Mouse (Mus musculus): ENCODE measurements around the gene Olfr1393. TPM values are rescaled to one million over a fixed set of nuclear protein-coding genes. Genes with fewer than 3 reads are reported as not detected.
"Not testable (repeated sequence)": the region's sequence is repeated elsewhere in the genome, so short reads cannot be mapped to it uniquely, and the experiment has no call there.

The Olfr1393 gene
- polyA plus RNA-seq, 1 experiment, result not detected

- no peak for TF ChIP-seq GATA1 (IDR thresholded peaks at IDR 0.05; ENCODE audit: low read length)
These were observed 13.5 kb upstream of the Olfr1393 start for GRCm38 (mm10) chr11:49264622-49265021.

GRCm38 (mm10) chr11:49265101-49265500 is 13.0 kb upstream of the Olfr1393 start:
- TF ChIP-seq GATA1 (IDR thresholded peaks at IDR 0.05; ENCODE audit: low read length), result no peak

DNA sequence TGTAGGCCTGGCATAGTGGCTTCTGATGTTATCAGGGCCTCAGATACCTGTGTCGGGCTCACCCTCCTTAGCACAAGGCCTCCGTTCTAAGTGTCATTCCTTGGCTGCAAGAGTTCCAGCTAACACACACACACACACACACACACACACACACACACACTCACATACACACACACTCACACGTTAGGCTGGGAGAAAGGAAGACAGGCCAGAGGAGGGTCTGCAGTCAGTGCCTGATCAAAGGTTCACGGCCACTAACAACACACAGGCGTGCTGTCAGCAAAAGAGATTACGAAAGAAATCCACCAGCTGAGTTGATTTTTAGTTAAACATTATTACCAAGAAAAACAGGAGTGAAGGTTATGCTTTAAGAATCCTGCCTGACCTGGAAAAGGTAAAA is 11.4 kb upstream of the Olfr1393 start:
- no peak for TF ChIP-seq GATA1 (IDR thresholded peaks at IDR 0.05; ENCODE audit: low read length)

GRCm38 (mm10) chr11:49267316-49267715 is 10.8 kb upstream of the Olfr1393 start:
- TF ChIP-seq GATA1 (IDR thresholded peaks at IDR 0.05; ENCODE audit: low read length), result no peak

DNA sequence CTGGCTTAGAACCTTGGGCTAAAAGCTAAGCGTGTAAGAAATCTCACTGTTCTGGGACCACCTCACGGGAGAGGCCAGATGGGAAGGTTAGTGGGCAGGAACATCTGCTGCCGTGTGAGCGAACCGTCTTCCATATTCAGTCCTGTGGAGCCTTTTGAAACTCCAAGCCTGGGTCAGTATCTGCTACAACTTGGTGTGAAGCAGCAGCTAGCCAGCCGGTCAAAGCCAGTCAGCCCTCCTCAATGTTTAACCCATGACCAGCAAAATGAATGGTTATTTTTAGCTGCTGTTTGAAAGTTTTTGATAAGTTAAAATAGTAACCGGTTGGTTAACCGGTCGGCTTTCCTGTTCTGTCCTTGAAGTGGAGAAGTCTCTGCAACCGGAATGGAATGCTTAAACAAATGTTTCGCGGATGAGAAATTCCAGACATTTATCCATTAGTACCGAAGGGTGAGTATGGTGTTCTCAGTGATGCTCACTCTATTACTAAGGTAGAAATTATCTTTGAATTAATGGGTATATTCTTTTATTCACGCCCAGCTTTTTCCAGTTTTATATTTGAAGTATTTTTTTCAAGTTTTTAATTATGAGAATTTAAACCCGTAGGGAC is 10.0 kb upstream of the Olfr1393 start:
- no peak for TF ChIP-seq GATA1 (IDR thresholded peaks at IDR 0.05; ENCODE audit: low read length)

- TF ChIP-seq GATA1 (IDR thresholded peaks at IDR 0.05; ENCODE audit: low read length), result no peak
These were observed 8.3 kb upstream of the Olfr1393 start for GRCm38 (mm10) chr11:49269761-49270160.

DNA sequence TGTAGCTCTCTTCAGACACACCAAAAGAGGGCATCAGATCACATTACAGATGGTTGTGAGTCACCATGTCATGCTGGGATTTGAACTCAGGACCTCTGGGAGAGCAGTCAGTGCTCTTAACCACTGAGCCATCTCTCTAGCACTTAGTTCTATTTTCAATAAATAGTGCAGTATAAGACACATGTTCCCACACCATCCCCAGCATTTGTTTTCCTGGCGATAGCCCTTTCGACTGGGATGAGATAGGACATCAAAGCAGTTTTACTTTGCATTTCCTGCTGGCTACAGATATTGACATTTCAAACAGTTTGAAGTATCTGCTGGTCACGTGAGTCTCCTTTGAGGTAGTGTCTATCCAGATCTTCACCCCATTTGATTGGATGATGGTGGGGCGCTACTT is 7.7 kb upstream of the Olfr1393 start:
- TF ChIP-seq GATA1 (IDR thresholded peaks at IDR 0.05; ENCODE audit: low read length), result no peak

DNA sequence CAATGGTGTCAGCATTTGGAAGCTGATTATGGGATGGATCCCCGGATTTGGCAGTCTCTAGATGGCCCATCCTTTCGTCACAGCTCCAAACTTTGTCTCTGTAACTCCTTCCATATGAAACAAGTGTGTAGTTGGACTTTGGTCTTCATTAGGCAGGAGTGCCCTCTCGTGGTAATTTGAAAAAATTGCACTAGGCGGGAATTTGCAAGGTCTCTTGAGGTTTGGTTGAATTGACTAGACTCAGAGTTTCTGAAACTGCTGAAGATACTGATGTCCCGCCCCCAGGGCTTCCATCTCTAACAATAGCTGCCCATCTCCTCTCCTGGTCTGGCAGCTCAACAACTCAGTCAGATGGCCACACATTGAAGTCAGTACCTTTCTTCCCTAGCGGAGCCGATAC is 6.8 kb upstream of the Olfr1393 start:
- no peak for TF ChIP-seq GATA1 (IDR thresholded peaks at IDR 0.05; ENCODE audit: low read length)

DNA sequence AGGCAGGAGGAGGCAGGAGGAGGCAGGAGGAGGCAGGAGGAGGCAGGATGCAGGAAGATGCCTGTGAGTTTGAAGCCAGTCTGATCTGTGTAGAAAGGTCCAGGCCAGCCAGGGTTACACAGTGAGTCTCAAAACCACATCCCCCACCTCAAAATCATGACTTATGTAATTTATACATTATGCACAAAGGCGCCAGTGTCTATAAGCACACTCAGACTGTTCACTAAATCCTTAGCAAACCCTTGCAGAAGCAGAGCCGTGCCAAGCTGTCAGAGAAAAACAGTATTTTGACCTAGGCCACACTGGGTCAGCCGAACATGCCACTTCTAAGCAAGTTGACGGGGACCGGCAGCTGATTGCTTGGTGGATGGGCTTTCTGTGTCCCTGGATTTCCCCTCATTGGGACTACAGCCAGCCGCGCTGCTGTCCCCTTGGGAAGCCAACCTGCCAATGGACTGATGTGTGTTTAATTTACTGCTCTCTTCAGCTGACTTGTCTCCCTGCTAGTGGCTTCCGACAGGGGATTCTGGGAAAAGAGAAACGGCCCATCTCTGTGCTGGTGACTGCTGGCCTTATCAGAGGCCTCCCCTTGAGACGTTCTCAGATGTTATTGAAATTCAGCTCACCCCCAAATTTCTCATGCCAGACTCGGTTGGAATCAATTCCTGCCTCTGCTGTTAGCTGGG is 4.1 kb upstream of the Olfr1393 start:
- no peak for TF ChIP-seq GATA1 (IDR thresholded peaks at IDR 0.05; ENCODE audit: low read length)

GRCm38 (mm10) chr11:49284982-49285381 is 6.9 kb downstream of the Olfr1393 start, which contains the start of gene Olfr1392:
TSS of gene Olfr1392 (plus strand) at chr11:49285282.
- not testable (repeated sequence) for TF ChIP-seq GATA1 (IDR thresholded peaks at IDR 0.05; ENCODE audit: low read length)

DNA sequence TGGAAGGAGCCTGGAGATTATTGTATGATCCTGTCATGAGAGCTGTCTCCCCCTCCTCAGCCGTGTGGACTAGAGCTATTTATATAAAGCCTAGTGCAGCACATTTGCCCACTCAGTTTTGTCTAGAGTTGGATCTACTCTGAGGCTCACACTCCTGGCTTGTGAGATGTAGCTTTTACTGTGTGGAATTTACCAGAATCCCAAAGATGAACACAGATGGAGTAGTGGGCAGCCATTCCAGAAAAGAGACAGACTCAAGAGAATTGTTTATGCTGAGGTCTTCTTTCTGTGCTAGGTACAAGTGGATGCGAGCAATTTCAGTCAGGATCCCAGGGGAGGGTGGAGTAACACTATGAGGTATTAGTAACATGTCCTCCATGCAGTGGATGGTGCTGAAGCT is 9.1 kb downstream of the Olfr1393 start:
- TF ChIP-seq GATA1 (IDR thresholded peaks at IDR 0.05; ENCODE audit: low read length), result no peak

DNA sequence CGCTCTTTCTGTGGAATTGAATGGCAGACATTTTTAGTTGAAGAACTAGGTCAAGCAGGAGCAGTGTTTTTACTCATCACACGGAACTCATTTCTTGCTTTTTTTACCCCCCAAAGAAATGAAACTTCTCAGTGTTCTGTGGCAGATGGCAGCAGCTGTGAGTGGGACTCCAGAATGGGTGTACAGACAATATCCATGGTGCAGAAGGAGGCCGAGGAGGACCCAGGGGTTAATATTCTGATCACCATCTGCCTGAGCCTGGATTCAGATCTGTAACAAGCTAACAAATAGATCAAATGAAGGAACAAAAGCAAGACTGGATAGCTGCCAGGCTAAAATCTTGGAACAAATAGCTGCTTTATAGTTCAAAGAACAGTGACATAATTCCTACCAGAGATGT is 14.7 kb downstream of the Olfr1393 start:
- no peak for TF ChIP-seq GATA1 (IDR thresholded peaks at IDR 0.05; ENCODE audit: low read length)

DNA sequence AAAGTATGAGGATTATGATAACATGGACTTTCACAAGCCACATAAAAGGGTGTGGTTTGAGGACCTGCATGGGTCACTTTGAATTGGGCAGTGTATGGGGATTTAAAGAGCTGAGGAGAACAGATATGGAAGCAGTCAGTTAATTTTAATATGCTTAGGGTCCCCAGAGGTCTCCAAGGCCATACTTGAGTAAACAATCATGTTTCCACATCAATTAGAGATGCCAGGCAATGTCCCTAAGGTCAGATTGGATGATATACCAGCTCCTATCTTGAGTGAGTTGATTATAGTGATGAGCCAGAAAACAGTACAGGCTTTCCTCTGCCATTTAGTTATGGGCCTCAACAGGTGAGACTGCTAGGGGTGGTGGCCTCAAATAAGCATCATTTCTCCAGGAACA is 26.3 kb downstream of the Olfr1393 start, which contains the start of gene Olfr10:
TSS of gene Olfr10 (plus strand) at position 301 of the 400 bp plus-strand sequence.
- TF ChIP-seq GATA1 (IDR thresholded peaks at IDR 0.05; ENCODE audit: low read length), result no peak

DNA sequence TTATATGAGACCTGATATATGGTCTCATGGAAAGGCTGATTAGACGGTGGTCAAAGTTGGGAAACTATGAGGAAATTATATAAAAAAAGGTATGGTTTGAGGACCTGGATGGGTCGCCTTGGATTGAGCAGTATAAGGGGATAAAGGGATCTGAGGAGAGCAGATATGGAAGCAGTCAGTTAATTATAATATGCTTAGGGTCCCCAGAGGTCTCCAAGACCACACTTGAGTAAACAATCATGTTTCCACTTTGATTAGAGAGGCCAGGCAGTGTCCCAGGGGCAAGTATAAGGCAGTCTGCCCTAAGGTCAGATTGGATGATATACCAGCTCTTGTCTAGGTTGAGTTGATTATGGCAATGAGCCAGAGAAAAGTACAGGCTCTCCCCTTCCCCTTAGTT is 44.3 kb downstream of the Olfr1393 start, which contains the start of gene Olfr1391:
TSS of gene Olfr1391 (plus strand) at position 301 of the 400 bp plus-strand sequence.
- TF ChIP-seq GATA1 (IDR thresholded peaks at IDR 0.05; ENCODE audit: low read length), result no peak

DNA sequence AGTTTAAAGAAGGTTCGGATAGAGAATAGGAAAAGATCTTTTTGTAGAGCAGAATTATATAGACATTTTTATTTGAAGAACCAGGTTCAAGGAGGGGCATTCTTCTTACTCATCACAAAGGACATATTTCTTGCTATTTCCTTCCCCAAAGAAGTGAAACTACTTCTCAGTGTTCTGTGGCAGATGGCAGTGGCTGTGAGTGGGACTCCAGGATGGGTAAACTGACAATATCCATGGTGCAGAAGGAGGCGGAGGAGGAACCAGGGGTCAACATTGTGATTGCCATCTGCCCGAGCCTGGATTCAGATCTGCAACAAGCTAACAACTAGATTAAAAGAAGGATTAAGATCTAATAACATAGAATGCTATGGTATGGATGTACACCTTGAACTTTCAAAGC is 48.6 kb downstream of the Olfr1393 start:
- no peak for TF ChIP-seq GATA1 (IDR thresholded peaks at IDR 0.05; ENCODE audit: low read length)

- no peak for TF ChIP-seq GATA1 (IDR thresholded peaks at IDR 0.05; ENCODE audit: low read length)
These were observed 51.6 kb downstream of the Olfr1393 start for GRCm38 (mm10) chr11:49329686-49330085.

Other genes starting within 250 kb of the Olfr1393 start
- gene 9930111J21Rik2, start 227.1 kb upstream of the Olfr1393 start, polyA plus RNA-seq (2012), result 0.01 and 0.02 TPM in 2 replicates
- gene Tgtp2, start 214.1 kb upstream of the Olfr1393 start, polyA plus RNA-seq (2012), result 0.59 and 0.72 TPM in 2 replicates
- 0.44 and 0.90 TPM in 2 replicates for gene Ifi47, start 201.7 kb upstream of the Olfr1393 start, polyA plus RNA-seq (2012)
- gene Olfr1396, start 163.4 kb upstream of the Olfr1393 start, polyA plus RNA-seq (2012), result not detected in 2 replicates
- not detected in 2 replicates for gene Olfr1395, start 136.0 kb upstream of the Olfr1393 start, polyA plus RNA-seq (2012)
- gene Olfr1394, start 123.9 kb upstream of the Olfr1393 start, polyA plus RNA-seq (2012), result not detected in 2 replicates
- not detected in 2 replicates for gene Btnl9, start 91.1 kb upstream of the Olfr1393 start, polyA plus RNA-seq (2012)
- gene Zfp62, start 75.0 kb upstream of the Olfr1393 start, polyA plus RNA-seq (2012), result 6.1 and 8.3 TPM in 2 replicates
- 44.7 and 51.8 TPM in 2 replicates for gene Mgat1, start 34.1 kb upstream of the Olfr1393 start, polyA plus RNA-seq (2012)
- not detected in 2 replicates for gene Olfr1392, start 7.0 kb downstream of the Olfr1393 start, polyA plus RNA-seq (2012)
- not detected in 2 replicates for gene Olfr10, start 26.4 kb downstream of the Olfr1393 start, polyA plus RNA-seq (2012)
- gene Olfr1391, start 44.4 kb downstream of the Olfr1393 start, polyA plus RNA-seq (2012), result not detected in 2 replicates
- not detected in 2 replicates for gene Olfr1390, start 56.9 kb downstream of the Olfr1393 start, polyA plus RNA-seq (2012)
- gene Olfr1389, start 144.8 kb downstream of the Olfr1393 start, polyA plus RNA-seq (2012), result not detected in 2 replicates
- 0.03 TPM in 1 of 2 replicates, not detected in the other for gene Olfr1388, start 158.3 kb downstream of the Olfr1393 start, polyA plus RNA-seq (2012)
- gene Olfr1387, start 177.0 kb downstream of the Olfr1393 start, polyA plus RNA-seq (2012), result not detected in 2 replicates
- not detected in 2 replicates for gene Olfr1386, start 186.7 kb downstream of the Olfr1393 start, polyA plus RNA-seq (2012)
- gene Olfr1385, start 210.8 kb downstream of the Olfr1393 start, polyA plus RNA-seq (2012), result not detected in 2 replicates
- gene Olfr1384, start 228.4 kb downstream of the Olfr1393 start, polyA plus RNA-seq (2012), result not detected in 2 replicates
- not detected in 2 replicates for gene Olfr1383, start 241.3 kb downstream of the Olfr1393 start, polyA plus RNA-seq (2012)
- gene Olfr1382, start 249.9 kb downstream of the Olfr1393 start, polyA plus RNA-seq (2012), result not detected in 2 replicates